Mouse (Mus musculus) C3H10T1/2 (cell line): ENCODE results near the gene Epb41. TPM values are rescaled to one million over a fixed set of nuclear protein-coding genes. Genes with fewer than 3 reads are reported as not detected.

Experiments
- polyA plus RNA-seq, 2 experiments: library from polyadenylated mRNA; unstranded; fragments of >200 nt; fragmentation: generic; extraction: Trizol; gene quantifications; one replicate each; pipeline ENCODE4 v1.2.1; 2012; ENCODE audit warnings: missing spikeins in 2 of 2

The Epb41 gene
- 10 to 100 TPM in 1 of 2 experiments, 1 to 10 TPM in 1; 2.9 to 10.6 TPM for polyA plus RNA-seq

DNA sequence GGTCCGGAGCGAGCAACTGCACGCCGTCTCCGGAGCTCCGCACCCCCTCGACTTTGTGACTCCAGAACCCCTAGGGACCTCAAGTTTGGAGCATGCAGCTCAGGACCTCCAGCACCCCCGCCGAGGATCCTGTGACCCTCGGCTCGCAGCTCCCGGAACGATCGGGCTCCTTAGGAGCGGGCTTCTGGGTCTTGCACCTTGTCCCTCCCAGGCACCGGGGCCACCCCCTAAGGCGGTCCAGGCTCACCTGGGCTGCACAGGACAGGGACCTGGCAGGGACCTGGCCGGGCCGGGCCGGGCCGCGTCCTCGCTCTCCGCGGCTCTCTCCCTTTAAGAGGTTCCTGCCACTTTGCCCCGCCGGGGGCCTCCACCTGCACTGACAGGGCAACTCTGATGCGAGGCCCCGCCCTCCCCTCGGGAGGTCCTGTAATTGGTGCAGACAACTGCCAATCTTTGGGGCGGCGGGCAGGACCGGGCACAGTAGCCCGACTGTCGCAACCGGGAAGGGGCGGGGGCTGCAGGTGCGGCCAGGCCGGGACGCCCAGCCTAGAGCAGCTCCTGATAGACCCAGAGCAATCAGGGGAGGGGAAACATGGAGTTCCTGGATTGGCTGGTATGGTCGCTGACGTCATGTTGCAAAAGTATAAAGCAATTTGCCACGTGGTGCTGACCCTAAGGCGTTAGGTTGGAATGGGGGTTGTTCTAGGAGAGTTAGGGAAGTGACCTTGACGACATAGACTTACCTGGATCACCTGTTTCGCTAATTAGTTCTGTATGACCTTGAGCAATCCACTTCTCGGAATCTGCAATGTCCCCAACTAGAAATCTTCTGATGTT, at the start of gene Epb41:
Gene Epb41 (minus strand): TSS at position 389 of the 837 bp plus-strand sequence.

DNA sequence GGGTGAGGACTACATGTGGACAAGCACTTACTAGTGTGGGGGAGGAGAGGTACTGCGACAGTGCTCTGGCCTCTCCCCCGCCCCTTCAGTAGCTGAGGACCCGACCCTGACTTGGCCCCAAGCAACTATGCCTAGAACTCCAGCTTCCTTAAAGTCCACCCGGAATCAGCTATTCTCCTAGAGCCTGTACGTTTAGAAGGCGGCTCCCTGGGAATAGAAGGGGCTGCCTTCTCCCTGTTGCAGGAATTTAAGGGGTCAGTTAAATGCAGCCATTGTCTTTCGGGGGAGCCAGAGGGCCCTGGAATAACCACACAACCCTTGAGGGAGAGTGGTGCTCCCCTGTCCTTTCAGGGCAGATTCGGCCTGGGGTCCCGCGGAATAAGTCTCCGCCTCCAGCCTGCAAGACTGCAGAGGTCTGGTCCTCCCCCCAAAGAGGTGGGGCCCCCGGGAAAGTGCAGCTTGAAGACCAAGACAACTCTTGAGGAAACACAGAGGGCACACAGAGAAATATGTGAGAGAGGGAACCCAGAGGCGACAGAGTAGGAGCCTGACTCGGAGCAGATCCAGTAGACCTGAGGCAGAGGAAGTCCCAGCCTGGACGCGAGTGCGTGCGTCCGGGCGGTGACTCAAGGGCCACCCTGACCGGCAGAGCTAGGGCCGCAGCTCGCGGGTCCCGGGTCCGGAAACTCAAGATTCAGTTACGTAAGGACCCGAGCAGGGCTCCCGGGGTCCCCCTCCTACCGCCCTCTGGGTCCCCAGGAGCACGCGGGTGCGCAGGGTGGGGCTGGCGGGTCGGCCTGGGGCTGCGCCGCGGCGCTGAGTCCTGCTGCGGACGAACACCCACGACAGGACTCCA, 816 bp downstream of the Epb41 start, which contains the start of gene Gm10300:
Gene Gm10300 (plus strand): TSS at position 621 of the 856 bp plus-strand sequence.

GRCm38 (mm10) chr4:131921461-131922346, 153.4 kb downstream of the Epb41 start, which contains the start of gene Tmem200b:
Tmem200b (plus strand) TSS chr4:131921771.

Other genes with a start within 250 kb of the Epb41 start
- gene Ptpru, start 237.0 kb downstream of the Epb41 start, polyA plus RNA-seq, result under 1 TPM; under 0.01 to 0.08 TPM
- 10 to 100 TPM; 27.6 to 68.7 TPM for gene Mecr, start 231.9 kb downstream of the Epb41 start, polyA plus RNA-seq
- gene Srsf4, start 201.7 kb downstream of the Epb41 start, polyA plus RNA-seq, result 10 to 100 TPM; 16.1 to 43.3 TPM
- under 1 TPM in 1 of 2 experiments, not detected in 1; 0.04 TPM for gene Tmem200b, start 153.6 kb downstream of the Epb41 start, polyA plus RNA-seq
- under 1 TPM; 0.07 to 0.13 TPM for gene Gm10300, start 624 bp downstream of the Epb41 start, polyA plus RNA-seq
- gene Oprd1, start 69.2 kb upstream of the Epb41 start, polyA plus RNA-seq, result under 1 TPM in 1 of 2 experiments, not detected in 1; 0.01 TPM
- 10 to 100 TPM in 1 of 2 experiments, 1 to 10 TPM in 1; 5.1 to 18.7 TPM for gene Ythdf2, start 137.0 kb upstream of the Epb41 start, polyA plus RNA-seq
- 10 to 100 TPM in 1 of 2 experiments, 1 to 10 TPM in 1; 5.5 to 10.1 TPM for gene Gmeb1, start 186.3 kb upstream of the Epb41 start, polyA plus RNA-seq
- gene Taf12, start 199.1 kb upstream of the Epb41 start, polyA plus RNA-seq, result 10 to 100 TPM; 12.3 to 17.3 TPM
- not detected for gene Rab42, start 228.1 kb upstream of the Epb41 start, polyA plus RNA-seq